Mouse (Mus musculus) embryonic facial prominence, embryonic 14.5 days (tissue): ENCODE results near the gene Faap100. TPM values are rescaled to one million over a fixed set of nuclear protein-coding genes. Genes with fewer than 3 reads are reported as not detected.
A peak's percentile ranks its signal among the peaks of the same experiment; 100 is the strongest.

Experiments used
- ATAC-seq: fragments of 200-750 bp; cut with Nextera tagmentation; 2 replicates; pipeline ENCODE4 v1.8.0; 2017; ENCODE audit warnings: low read depth, moderate number of reproducible peaks, moderate TSS enrichment
- DNase-seq: peaks from one replicate; pipeline ENCODE4 v3.0.0-alpha.2; 2015; ENCODE audit warnings: low spot score
- H3K27ac ChIP-seq: fragments of 300-500 bp; sonication (generic); replicated peaks from 2 replicates; pipeline ENCODE4 v1.5.1; 2014; ENCODE audit warnings: low read depth, mild to moderate bottlenecking, low read length, moderate library complexity
- H3K27me3 ChIP-seq: fragments of 300-500 bp; sonication (generic); replicated peaks from 2 replicates; pipeline ENCODE4 v1.6.1; 2014; ENCODE audit warnings: low read length; ENCODE audit not compliant: control insufficient read depth, insufficient read depth
- H3K36me3 ChIP-seq: fragments of 300-500 bp; sonication (generic); 2 replicates; pipeline ENCODE4 v1.6.1; 2014; ENCODE audit warnings: low read length, mixed read lengths; ENCODE audit not compliant: control insufficient read depth, insufficient read depth
- H3K4me1 ChIP-seq: fragments of 300-500 bp; sonication (generic); 2 replicates; pipeline ENCODE4 v1.6.1; 2014; ENCODE audit warnings: antibody characterized with exemption, low read length; ENCODE audit not compliant: control insufficient read depth, insufficient read depth
- H3K4me2 ChIP-seq: fragments of 300-500 bp; sonication (generic); 2 replicates; pipeline ENCODE4 v1.6.1; 2014; ENCODE audit warnings: low read depth, mild to moderate bottlenecking, low read length, moderate library complexity, mixed read lengths
- H3K4me3 ChIP-seq: fragments of 300-500 bp; sonication (generic); 2 replicates; pipeline ENCODE4 v1.5.1; 2014; ENCODE audit warnings: low read depth, mild to moderate bottlenecking, low read length
- H3K9ac ChIP-seq: fragments of 300-500 bp; sonication (generic); 2 replicates; pipeline ENCODE4 v1.6.1; 2014; ENCODE audit warnings: low read depth, mild to moderate bottlenecking, low read length, moderate library complexity, mixed read lengths
- H3K9me3 ChIP-seq: fragments of 300-500 bp; sonication (generic); 2 replicates; pipeline ENCODE4 v1.6.1; 2016; ENCODE audit warnings: low read length; ENCODE audit not compliant: control insufficient read depth
- WGBS: fragments of 180-500 bp; shearing (Covaris S2); extraction: QIAGEN DNeasy Blood & Tissue Kit; methylation state at CpG from one replicate; pipeline ENCODE4 v1.1.7; 2014; 5-methylcytosine and 5-hydroxymethylcytosine counted together
- polyA plus RNA-seq: library from polyadenylated mRNA; unstranded; fragments of >200 nt; fragmentation: Nextera tagmentation; extraction: Ambion mirVana; gene quantifications from 2 replicates; pipeline ENCODE4 v1.2.1, GENCODE M21; 2014

The Faap100 gene
- polyA plus RNA-seq, 1 experiment from 2014 or later = 30.0 TPM

GRCm38 (mm10) chr11:120381157-120381556 lies 2.6 kb upstream of the Faap100 start:
- DNase-seq (no peak), ATAC-seq (no peak)
- Histone ChIP-seq H3K4me1 (peaks cover 16% of the 10 kb centered on the region; the same call in 1 of the 2 replicates), H3K27ac (no peak overlapping the region; the same call in 1 of the 2 replicates), H3K4me2 (no peak overlapping the region), H3K9me3 (no peaks in the 10 kb centered on the region), H3K27me3 (no peaks in the 10 kb centered on the region), H3K4me3 (no peak overlapping the region), H3K36me3 (peaks cover 73% of the 10 kb centered on the region), H3K9ac (no peak overlapping the region)
- WGBS = 100% methylated on average over 4 of the region's 4 CpGs

DNA sequence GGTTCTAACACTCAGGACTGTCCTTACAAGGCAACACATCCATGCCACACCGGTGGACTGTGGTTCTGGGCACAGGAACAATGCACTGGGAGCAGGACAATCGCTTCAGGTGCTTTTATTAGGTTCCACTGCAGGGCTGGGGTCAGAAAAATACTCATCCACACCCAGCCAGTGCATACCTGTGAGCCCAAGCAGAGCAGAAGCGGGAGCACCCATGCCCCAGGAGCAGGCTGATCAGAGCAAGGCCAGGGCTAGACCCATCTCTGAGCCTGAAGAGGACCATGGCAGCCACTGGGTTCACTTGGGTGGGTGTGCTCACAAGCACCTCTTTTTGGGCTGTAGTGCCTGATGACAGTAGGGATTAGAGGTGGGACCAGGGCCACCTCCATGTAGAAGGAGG lies 1.7 kb upstream of the Faap100 start:
- WGBS = 92% methylated on average over 3 of the region's 3 CpGs
- Histone ChIP-seq H3K36me3 (peaks cover 73% of the 10 kb centered on the region), H3K27me3 (no peaks in the 10 kb centered on the region), H3K9ac (no peak overlapping the region), H3K4me3 (no peak overlapping the region), H3K4me2 (no peak overlapping the region), H3K27ac (no peak overlapping the region), H3K9me3 (no peaks in the 10 kb centered on the region), H3K4me1 (peaks cover 16% of the 10 kb centered on the region; the same call in 1 of the 2 replicates)
- no peak for DNase-seq
- ATAC-seq = no peak

GRCm38 (mm10) chr11:120378031-120378610 lies 443 bp downstream of the Faap100 start:
- H3K36me3 ChIP-seq = peaks cover 73% of the 10 kb centered on the region
- DNase-seq = no peak
- WGBS = 5% methylated on average over 25 of the region's 40 CpGs
- no peak; the same call in none of the 2 replicates for ATAC-seq
- H3K27ac ChIP-seq = peak overlapping the region; percentile 48; the same call in 1 of the 2 replicates
- peak overlapping the region; percentile 84 for H3K4me3 ChIP-seq
- H3K9ac ChIP-seq = peak overlapping the region; percentile 84
- H3K4me2 ChIP-seq = peak overlapping the region; percentile 96
- no peaks in the 10 kb centered on the region for H3K9me3 ChIP-seq
- H3K27me3 ChIP-seq = no peaks in the 10 kb centered on the region
- H3K4me1 ChIP-seq = peaks cover 16% of the 10 kb centered on the region; the same call in 1 of the 2 replicates

GRCm38 (mm10) chr11:120377337-120377736 lies 1.2 kb downstream of the Faap100 start:
- DNase-seq = no peak
- Histone ChIP-seq H3K27ac (no peak overlapping the region), H3K9me3 (no peaks in the 10 kb centered on the region), H3K9ac (peak overlapping the region; percentile 84; the same call in 1 of the 2 replicates), H3K4me2 (peak overlapping the region; percentile 96), H3K27me3 (no peaks in the 10 kb centered on the region), H3K36me3 (peaks cover 73% of the 10 kb centered on the region), H3K4me3 (peak overlapping the region; percentile 84), H3K4me1 (peaks cover 16% of the 10 kb centered on the region; the same call in 1 of the 2 replicates)
- ATAC-seq = no peak
- WGBS = 70% methylated on average over 9 of the region's 10 CpGs

DNA sequence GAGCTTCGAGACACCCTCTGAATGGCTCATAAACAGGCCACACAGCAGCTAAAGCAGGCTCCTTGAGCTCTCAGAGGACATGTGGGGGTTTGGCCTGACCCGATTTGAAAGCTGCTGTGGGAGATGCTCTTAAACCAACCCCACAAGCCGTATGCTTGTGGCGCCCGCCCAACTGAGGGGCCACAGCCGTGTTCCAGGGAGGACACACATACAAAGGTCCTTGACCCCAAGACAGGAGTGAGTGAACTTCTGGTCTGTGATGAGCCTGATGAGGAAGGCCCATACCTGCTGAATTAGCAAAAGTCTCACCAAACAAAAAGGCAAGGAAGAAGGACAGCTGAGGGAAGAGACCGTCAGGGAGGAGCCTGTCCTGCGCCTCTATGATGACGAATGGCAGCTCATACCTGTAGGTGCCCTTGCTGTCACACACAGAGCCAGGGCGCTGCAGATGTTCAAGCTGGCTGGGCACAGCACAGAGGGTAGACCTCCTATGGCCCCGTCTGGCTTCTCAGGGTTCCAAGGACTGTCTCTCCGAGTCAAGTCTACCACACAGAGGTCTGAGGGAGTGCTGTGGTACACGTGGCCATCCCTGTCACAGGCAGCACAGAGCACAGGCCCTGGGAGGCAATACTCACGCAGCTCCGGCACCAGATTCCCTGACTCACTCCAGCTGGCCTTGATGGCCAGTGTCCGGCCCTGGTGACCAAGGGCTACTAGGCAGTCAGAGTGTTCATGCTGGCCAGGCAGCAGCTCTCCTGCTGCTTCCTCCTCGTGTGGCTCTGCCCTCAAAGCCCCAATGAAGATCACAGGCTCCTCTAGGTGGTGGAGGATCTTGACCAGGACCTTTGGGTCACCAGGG lies 2.0 kb downstream of the Faap100 start:
- Histone ChIP-seq H3K4me3 (no peak overlapping the region), H3K9ac (no peak overlapping the region), H3K9me3 (no peaks in the 10 kb centered on the region), H3K4me1 (peaks cover 16% of the 10 kb centered on the region; the same call in 1 of the 2 replicates), H3K36me3 (peaks cover 73% of the 10 kb centered on the region), H3K4me2 (no peak overlapping the region), H3K27me3 (no peaks in the 10 kb centered on the region), H3K27ac (no peak overlapping the region)
- ATAC-seq (no peak), DNase-seq (no peak)
- WGBS = 85% methylated on average over 17 of the region's 17 CpGs

- Histone ChIP-seq H3K27ac (no peak overlapping the region), H3K9ac (no peak overlapping the region), H3K4me3 (no peak overlapping the region), H3K27me3 (no peaks in the 10 kb centered on the region), H3K9me3 (no peaks in the 10 kb centered on the region), H3K4me2 (no peak overlapping the region), H3K4me1 (peaks cover 16% of the 10 kb centered on the region; the same call in 1 of the 2 replicates), H3K36me3 (peaks cover 61% of the 10 kb centered on the region)
- ATAC-seq = no peak
- 97% methylated on average over 10 of the region's 10 CpGs for WGBS
- DNase-seq = no peak
These were observed 3.2 kb downstream of the Faap100 start for GRCm38 (mm10) chr11:120375324-120375723.

GRCm38 (mm10) chr11:120373820-120374586 lies 4.6 kb downstream of the Faap100 start:
- Histone ChIP-seq H3K36me3 (peaks cover 71% of the 10 kb centered on the region), H3K27ac (0 out of 2 replicates have a peak overlapping the region, but pooled peaks have one; percentile 28)
- WGBS = 83% methylated on average over 23 of the region's 23 CpGs

GRCm38 (mm10) chr11:120373025-120373424 lies 5.5 kb downstream of the Faap100 start:
- no peak overlapping the region for H3K4me3 ChIP-seq
- H3K4me1 ChIP-seq = peaks cover 9% of the 10 kb centered on the region; the same call in 1 of the 2 replicates
- no peak overlapping the region for H3K27ac ChIP-seq
- H3K36me3 ChIP-seq = peaks cover 73% of the 10 kb centered on the region
- no peak overlapping the region for H3K4me2 ChIP-seq
- H3K9ac ChIP-seq = no peak overlapping the region
- WGBS = 63% methylated on average over 13 of the region's 13 CpGs
- DNase-seq (no peak), ATAC-seq (no peak)
- H3K27me3 ChIP-seq = no peaks in the 10 kb centered on the region
- no peaks in the 10 kb centered on the region for H3K9me3 ChIP-seq

More at GRCm38 (mm10) chr11:120373820-120374586, 4.6 kb downstream of the Faap100 start:
- H3K9me3 ChIP-seq = no peaks in the 10 kb centered on the region
- H3K4me3 ChIP-seq = no peak overlapping the region
- no peak for DNase-seq
- no peak for ATAC-seq
- H3K4me1 ChIP-seq = peaks cover 10% of the 10 kb centered on the region; the same call in 1 of the 2 replicates
- no peaks in the 10 kb centered on the region for H3K27me3 ChIP-seq
- no peak overlapping the region for H3K9ac ChIP-seq
- no peak overlapping the region for H3K4me2 ChIP-seq
